Mouse (Mus musculus) MN1 (cell line): ENCODE results near the gene Clic4.
"Not testable (repeated sequence)": the region's sequence is repeated elsewhere in the genome, so short reads cannot be mapped to it uniquely, and the experiment has no call there.

Experiments
- DNase-seq: peaks from one replicate; pipeline ENCODE4 v3.0.0-alpha.2; 2016; ENCODE audit warnings: low spot score

The Clic4 gene

GRCm38 (mm10) chr4:135190364-135190763 lies 82.2 kb downstream of the Clic4 start:
- no peak for DNase-seq

- DNase-seq: peak; percentile 42
Observed at GRCm38 (mm10) chr4:135189452-135190008, 83.1 kb downstream of the Clic4 start.

DNA sequence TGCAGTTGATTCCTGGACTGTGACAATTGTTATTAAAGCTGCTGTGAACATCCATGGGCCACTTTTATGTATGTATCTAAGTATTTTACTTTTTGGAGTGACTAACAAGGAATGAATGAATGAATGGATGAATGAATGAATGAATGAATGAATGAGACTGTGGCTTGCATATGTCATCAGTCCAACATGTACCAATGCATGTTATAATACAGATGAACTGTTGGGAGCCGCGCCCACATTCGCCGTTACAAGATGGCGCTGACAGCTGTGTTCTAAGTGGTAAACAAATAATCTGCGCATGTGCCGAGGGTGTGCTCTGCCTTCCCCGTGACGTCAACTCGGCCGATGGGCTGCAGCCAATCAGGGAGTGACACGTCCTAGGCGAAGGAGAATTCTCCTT lies 88.3 kb downstream of the Clic4 start:
- not testable (repeated sequence) for DNase-seq

DNA sequence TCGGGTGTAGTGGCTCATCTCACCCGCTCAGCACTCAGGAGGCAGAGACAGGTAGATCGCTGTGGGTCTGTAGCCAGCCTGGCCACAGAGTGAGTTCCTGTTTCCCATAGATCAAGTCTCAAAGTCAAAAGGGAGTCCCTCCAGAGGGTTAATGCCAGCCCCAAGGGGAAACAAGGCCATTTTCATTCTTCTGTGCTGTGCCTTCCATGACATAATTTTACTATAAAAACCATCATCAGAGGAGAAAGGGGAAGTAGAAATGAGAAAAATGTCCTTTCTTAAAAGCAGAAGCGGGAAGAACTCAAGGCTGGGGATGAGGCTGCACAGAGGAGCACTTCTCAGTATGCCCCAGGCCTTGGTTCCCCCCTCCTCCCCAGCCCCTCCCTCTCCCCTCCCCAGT lies 90.8 kb downstream of the Clic4 start:
- DNase-seq: no peak

- DNase-seq: no peak
Observed at GRCm38 (mm10) chr4:135179077-135179481, 93.5 kb downstream of the Clic4 start.

GRCm38 (mm10) chr4:135177568-135177967 lies 95.0 kb downstream of the Clic4 start:
- no peak for DNase-seq

DNA sequence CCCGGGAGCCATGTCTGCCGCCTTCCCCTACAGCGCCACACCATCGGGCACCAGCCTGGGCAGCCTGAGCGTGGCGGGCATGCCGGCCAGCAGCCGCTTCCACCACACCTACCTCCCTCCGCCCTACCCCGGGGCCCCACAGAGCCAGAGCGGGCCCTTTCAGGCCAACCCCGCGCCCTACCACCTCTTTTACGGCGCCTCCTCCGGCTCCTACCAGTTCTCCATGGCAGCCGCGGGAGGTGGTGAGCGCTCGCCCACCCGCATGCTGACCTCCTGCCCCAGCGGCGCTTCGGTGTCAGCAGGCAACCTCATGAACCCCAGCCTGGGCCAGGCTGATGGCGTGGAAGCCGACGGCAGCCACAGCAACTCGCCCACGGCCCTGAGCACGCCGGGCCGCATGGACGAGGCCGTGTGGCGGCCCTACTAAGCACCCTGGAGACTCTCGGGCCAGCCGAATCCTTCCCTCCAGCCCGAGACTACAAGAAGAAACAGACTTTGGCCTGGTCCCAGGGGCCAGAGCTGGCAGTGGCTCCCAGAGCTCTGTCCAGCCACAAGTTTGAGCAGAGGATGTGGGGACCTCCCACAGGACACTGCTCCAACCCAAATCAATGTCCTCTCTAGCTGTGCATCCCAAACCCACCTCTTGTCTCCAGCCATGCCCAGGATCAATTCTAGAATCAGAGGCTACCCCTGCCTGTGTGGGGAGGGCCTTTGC lies 97.1 kb downstream of the Clic4 start:
- no peak for DNase-seq

DNA sequence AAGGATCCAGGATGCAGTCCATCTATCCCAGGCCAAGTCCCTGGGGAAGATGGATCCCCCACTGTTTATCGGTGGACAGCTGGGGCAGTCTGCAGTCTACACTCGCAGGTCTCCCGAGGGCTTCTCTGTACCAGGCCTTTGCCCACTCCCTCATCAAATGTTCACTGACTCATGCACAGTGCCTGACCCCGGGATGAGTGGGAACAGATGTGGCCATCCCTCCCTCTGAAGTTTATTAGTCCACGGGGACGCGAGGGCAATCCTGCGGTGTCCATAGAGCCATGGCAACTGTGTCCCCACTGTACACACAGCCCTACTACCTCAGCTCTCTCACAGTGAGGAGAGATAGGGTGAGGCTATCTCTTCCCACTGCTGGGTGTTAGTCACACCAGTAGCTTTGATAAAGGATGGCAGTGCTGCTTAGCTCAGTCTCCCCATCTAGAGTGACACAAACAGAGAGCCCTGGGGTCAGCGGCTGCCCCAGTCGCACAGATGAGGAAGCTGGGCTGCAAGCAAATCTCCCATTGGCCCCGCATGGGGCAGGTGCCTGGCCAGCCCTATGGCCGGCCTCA lies 101.2 kb downstream of the Clic4 start:
- no peak for DNase-seq

- no peak for DNase-seq
Observed at GRCm38 (mm10) chr4:135169501-135169900, 103.1 kb downstream of the Clic4 start.

GRCm38 (mm10) chr4:135169096-135169495 lies 103.5 kb downstream of the Clic4 start:
- no peak for DNase-seq

- DNase-seq: no peak
Observed at GRCm38 (mm10) chr4:135167816-135168527, 104.6 kb downstream of the Clic4 start.

DNA sequence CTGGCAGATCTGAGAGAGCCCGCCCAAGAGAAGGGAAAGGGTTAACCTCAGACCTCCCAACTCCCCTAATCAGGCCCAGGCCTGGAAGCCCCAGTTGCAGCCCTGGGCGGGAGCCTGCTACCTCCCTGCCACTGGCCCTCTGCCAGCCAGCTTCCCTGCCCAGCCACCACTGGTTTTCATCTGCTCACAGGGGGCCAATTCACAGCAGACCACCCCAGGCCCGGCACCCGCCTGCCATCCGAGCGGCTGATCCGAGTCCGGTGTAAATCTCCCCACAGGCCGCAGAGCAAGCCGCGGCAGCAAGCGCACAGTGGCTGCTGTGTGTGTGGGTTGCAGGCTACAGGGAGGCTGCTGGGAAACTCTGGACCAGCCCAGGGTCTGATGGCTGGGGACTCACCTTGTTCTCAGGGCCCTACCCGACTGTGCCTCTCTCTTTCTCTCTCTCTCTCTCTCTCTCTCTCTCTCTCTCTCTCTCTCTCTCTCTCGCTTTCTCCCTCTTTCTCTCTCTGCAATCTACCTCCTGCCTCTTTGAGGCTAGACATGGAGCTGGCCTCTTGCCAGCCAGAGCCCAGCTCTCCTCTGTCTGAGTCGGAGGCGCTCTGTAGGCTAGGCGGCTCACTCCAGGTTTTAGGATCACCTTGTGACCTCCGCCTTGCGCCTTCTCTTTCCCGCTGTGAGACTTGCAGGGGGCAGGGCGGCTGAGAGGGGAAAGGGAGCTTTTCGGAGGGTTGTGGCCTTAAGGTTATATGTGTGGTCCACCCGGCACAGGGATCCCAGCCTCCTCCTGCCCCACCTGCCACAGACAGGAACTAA lies 106.0 kb downstream of the Clic4 start:
- peak; percentile 76 for DNase-seq

DNA sequence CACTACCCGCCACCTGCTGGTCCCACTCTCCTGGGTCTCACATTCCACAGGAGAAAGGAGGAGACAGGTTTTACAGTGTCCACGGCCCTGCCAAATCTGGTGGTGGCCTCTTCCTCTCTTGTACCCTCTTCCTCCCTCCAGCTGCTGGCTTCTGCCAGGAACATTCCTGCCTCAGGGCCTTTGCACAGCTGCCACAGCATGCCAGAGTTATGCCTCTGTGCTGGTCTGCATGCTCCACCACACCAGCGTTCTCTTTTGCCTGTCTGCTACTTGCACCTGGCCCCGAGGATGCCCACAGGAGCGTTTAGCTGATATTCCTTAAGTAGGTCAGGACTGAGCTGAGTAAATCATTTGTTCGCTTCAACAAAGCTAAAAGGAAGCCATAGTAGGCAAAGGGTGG lies 106.9 kb downstream of the Clic4 start:
- no peak for DNase-seq
